Comparison of ENCODE assay signal across 24 mouse cellular contexts in the genomic region with DNA sequence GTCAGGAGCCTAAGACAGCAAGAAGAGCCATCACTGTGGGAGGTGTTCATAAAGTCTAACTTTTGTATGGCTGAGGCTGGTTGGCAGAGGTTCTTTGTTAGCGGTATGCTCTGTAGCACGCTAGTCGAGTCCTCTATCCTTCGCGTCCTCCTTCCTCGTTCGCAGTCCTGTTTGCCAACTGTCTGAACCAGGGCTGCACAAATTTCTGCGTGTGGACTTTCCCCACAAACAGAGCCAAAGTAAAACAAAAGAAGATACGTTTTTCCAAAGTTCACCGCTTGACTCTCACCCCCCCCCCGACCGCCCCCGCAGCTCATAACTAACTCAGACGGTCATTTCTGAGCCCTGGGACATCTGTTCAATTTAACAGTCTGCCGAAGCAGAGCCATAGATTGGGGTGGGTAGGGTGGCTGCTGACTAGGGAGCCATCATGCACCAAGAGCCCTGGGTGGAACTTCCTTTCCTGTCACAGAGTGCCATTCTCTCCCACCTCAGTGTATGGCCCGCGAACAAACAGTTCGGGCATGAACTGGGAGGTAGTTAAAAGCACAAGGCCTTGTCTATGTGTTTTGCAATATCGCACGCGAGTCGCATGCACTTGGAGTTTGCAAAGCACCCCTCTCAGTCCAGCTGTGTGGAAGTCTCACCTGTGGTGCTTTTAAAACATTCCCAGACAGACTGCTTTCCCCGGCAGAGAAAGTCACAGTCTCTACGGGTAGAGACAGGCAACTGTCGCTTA.
A peak's percentile ranks its signal among the peaks of the same experiment; 100 is the strongest.
DNase-seq lines count a peak whose midpoint lies in the region; ATAC-seq and TF ChIP-seq lines count a peak whose summit lies in the region.
"Had no signal": no experiment of that assay in that cellular context is flagged by ENCODE, and none has a peak within 500 bp of the region (broad histone marks: within the 10 kb centered on the region; RNA-seq: fewer than 3 reads in every experiment).

No protein-coding gene starts in this region.

- H3K9ac ChIP-seq in liver, adult 2 months (ENCODE audit: low read depth, low read length), result no peak overlapping the region
- H3K9ac ChIP-seq in liver, embryonic 16.5 days (ENCODE audit: low read depth, low read length), result no peak overlapping the region
- no peak overlapping the region for H3K9ac ChIP-seq in liver, embryonic 11.5 days (ENCODE audit: low read depth, low read length)
- H3K9ac ChIP-seq: embryonic facial prominence, embryonic 12.5 days; forebrain, embryonic 13.5 days; forebrain, embryonic 15.5 days had no signal

- no peaks in the 10 kb centered on the region for H3K27me3 ChIP-seq in liver, adult 2 months (ENCODE audit: control insufficient read depth, insufficient read depth, low read length)
- no peaks in the 10 kb centered on the region; the same call in 1 of the 2 replicates for H3K27me3 ChIP-seq in liver, embryonic 16.5 days (ENCODE audit: control insufficient read depth, insufficient read depth, low read depth, low read length)
- no peaks in the 10 kb centered on the region for H3K27me3 ChIP-seq in liver, embryonic 11.5 days (replicated peaks; ENCODE audit: control insufficient read depth, insufficient read depth, low read length)
- no peaks in the 10 kb centered on the region for H3K27me3 ChIP-seq in midbrain, embryonic 10.5 days (ENCODE audit: low read depth, poor library complexity, severe bottlenecking)
- H3K27me3 ChIP-seq: CH12.LX; embryonic facial prominence, embryonic 12.5 days; forebrain, embryonic 13.5 days had no signal

- peak; percentile 81 for DNase-seq in heart, adult 11 months
- DNase-seq in heart, adult 9 months (ENCODE audit: low spot score in 2 of 2), result no peak
- peak; percentile 62 for DNase-seq in liver, adult 2 months (ENCODE audit: extremely low read depth, low read depth, low spot score)
- DNase-seq in liver, result no peak
- DNase-seq in liver, embryonic 11.5 days (ENCODE audit: low spot score), result no peak
- DNase-seq in yolk sac, embryonic 10.5 days (ENCODE audit: low spot score), result peak; percentile 38
- no peak for DNase-seq in midbrain, embryonic 10.5 days (ENCODE audit: low spot score)
- DNase-seq: adrenal gland, adult 8-10 months; adrenal gland, postnatal 14 days; adrenal gland, postnatal 36 days; B cell, adult 2 months; cerebellum, adult 11-12 months; cerebellum, adult 2 months; cerebellum, adult 9-10 months; cerebellum, postnatal 10 days; cerebellum, postnatal 25 days had no signal

- no peak overlapping the region for H3K4me3 ChIP-seq in liver, adult 2 months (ENCODE audit: insufficient read depth, low read depth, low read length)
- no peak overlapping the region for H3K4me3 ChIP-seq in liver, embryonic 16.5 days (ENCODE audit: low read depth, low read length)
- no peak overlapping the region for H3K4me3 ChIP-seq in liver, embryonic 11.5 days (ENCODE audit: low read depth, low read length)
- no peak overlapping the region for H3K4me3 ChIP-seq in midbrain, embryonic 10.5 days
- H3K4me3 ChIP-seq: embryonic facial prominence, embryonic 10.5 days; embryonic facial prominence, embryonic 12.5 days; forebrain, embryonic 13.5 days; forebrain, embryonic 15.5 days had no signal

- H3K9me3 ChIP-seq in liver, embryonic 16.5 days (replicated peaks; ENCODE audit: control insufficient read depth, low read length), result no peaks in the 10 kb centered on the region
- no peaks in the 10 kb centered on the region for H3K9me3 ChIP-seq in liver, embryonic 11.5 days (ENCODE audit: control insufficient read depth, low read length)
- H3K9me3 ChIP-seq in midbrain, embryonic 10.5 days (replicated peaks), result no peaks in the 10 kb centered on the region
- H3K9me3 ChIP-seq: embryonic facial prominence, embryonic 10.5 days; embryonic facial prominence, embryonic 12.5 days; forebrain, embryonic 13.5 days; forebrain, embryonic 15.5 days had no signal

- 33% methylated on average over 25 of the region's 25 CpGs for WGBS in liver, adult 2 months
- WGBS in liver, embryonic 16.5 days (ENCODE audit: insufficient replicate concordance), result 72% methylated on average over 25 of the region's 25 CpGs
- WGBS in liver, embryonic 11.5 days, result 87% methylated on average over 25 of the region's 25 CpGs
- 94% methylated on average over 25 of the region's 25 CpGs for WGBS in midbrain, embryonic 10.5 days

- H3K36me3 ChIP-seq in liver, adult 2 months (ENCODE audit: control insufficient read depth, insufficient read depth, low read length), result no peaks in the 10 kb centered on the region
- no peaks in the 10 kb centered on the region for H3K36me3 ChIP-seq in liver, embryonic 16.5 days (ENCODE audit: control insufficient read depth, insufficient read depth)
- H3K36me3 ChIP-seq in liver, embryonic 11.5 days (ENCODE audit: control insufficient read depth, insufficient read depth, low read length), result no peaks in the 10 kb centered on the region
- no peaks in the 10 kb centered on the region for H3K36me3 ChIP-seq in midbrain, embryonic 10.5 days
- H3K36me3 ChIP-seq: embryonic facial prominence, embryonic 10.5 days; embryonic facial prominence, embryonic 12.5 days; forebrain, embryonic 15.5 days had no signal

- TF ChIP-seq POLR2A in liver, adult 2 months (IDR thresholded peaks at IDR 0.05; ENCODE audit: extremely low read depth, insufficient read depth, low read length), result no peak

- H3K79me2 ChIP-seq in liver, adult 2 months (ENCODE audit: control insufficient read depth, insufficient read depth, low read length), result no peaks in the 10 kb centered on the region

- no peak overlapping the region for H3K27ac ChIP-seq in liver, adult 2 months (replicated peaks; ENCODE audit: insufficient read depth, low read depth, low read length)
- H3K27ac ChIP-seq in liver, embryonic 16.5 days (ENCODE audit: low read length), result peak overlapping the region; percentile 68
- H3K27ac ChIP-seq in liver, embryonic 11.5 days (ENCODE audit: low read depth, low read length), result no peak overlapping the region
- no peak overlapping the region for H3K27ac ChIP-seq in midbrain, embryonic 10.5 days (replicated peaks)
- H3K27ac ChIP-seq: embryonic facial prominence, embryonic 10.5 days; embryonic facial prominence, embryonic 12.5 days; forebrain, embryonic 13.5 days; forebrain, embryonic 15.5 days had no signal

- TF ChIP-seq CTCF in liver, adult 2 months (IDR thresholded peaks at IDR 0.05; ENCODE audit: low read depth, low read length), result no peak

- H3K4me2 ChIP-seq in liver, embryonic 16.5 days (ENCODE audit: low read depth, low read length), result no peak overlapping the region
- no peak overlapping the region for H3K4me2 ChIP-seq in liver, embryonic 11.5 days
- H3K4me2 ChIP-seq: embryonic facial prominence, embryonic 12.5 days; forebrain, embryonic 13.5 days; forebrain, embryonic 15.5 days had no signal

- ATAC-seq in liver, embryonic 16.5 days (ENCODE audit: low read depth), result peak; percentile 58
- no peak for ATAC-seq in liver, embryonic 11.5 days (replicated peaks; ENCODE audit: low FRiP score)
- ATAC-seq: activated CD4-positive, CD25-positive, alpha-beta regulatory T cell, adult 4 months; CD4-positive, CD25-positive, alpha-beta regulatory T cell, adult 4 months; forebrain, embryonic 13.5 days; forebrain, embryonic 15.5 days had no signal

- peaks cover 6% of the 10 kb centered on the region for H3K4me1 ChIP-seq in liver, adult 2 months (ENCODE audit: control insufficient read depth, insufficient read depth, low read length)
- H3K4me1 ChIP-seq in liver, embryonic 16.5 days (ENCODE audit: control insufficient read depth, low read depth, low read length), result peaks cover 17% of the 10 kb centered on the region
- H3K4me1 ChIP-seq in liver, embryonic 11.5 days (replicated peaks; ENCODE audit: control insufficient read depth, insufficient read depth, low read length), result peaks cover 16% of the 10 kb centered on the region
- H3K4me1 ChIP-seq in midbrain, embryonic 10.5 days, result peaks cover 25% of the 10 kb centered on the region

Comparison
In these comparisons a context has a peak if more than half of its experiments do, and no peak if none do; other contexts are left out.
1. DNase-seq: peak in heart, adult 11 months (single experiment), liver, adult 2 months (single experiment) and yolk sac, embryonic 10.5 days (single experiment); none in heart, adult 9 months (0 of 2), liver (single experiment), liver, embryonic 11.5 days (single experiment) and midbrain, embryonic 10.5 days (single experiment).